Mouse (Mus musculus) T-cell, adult 2 months (primary cell): ENCODE measurements around the gene Tmem144.
"Not testable (repeated sequence)": the region's sequence is repeated elsewhere in the genome, so short reads cannot be mapped to it uniquely, and the experiment has no call there.

Experiments
- DNase-seq: peaks from one replicate; pipeline ENCODE4 v3.0.0; 2022; ENCODE audit warnings: low spot score

The Tmem144 gene

GRCm38 (mm10) chr3:79809180-79809567 lies 43.4 kb downstream of the Tmem144 start:
- DNase-seq, result peak; percentile 22

GRCm38 (mm10) chr3:79808530-79809179 lies 43.9 kb downstream of the Tmem144 start:
- no peak for DNase-seq

- not testable (repeated sequence) for DNase-seq
Observed at GRCm38 (mm10) chr3:79800761-79801160, 51.8 kb downstream of the Tmem144 start.

- no peak for DNase-seq
Observed at GRCm38 (mm10) chr3:79792307-79792706, 60.3 kb downstream of the Tmem144 start.

GRCm38 (mm10) chr3:79790324-79790723 lies 62.2 kb downstream of the Tmem144 start:
- DNase-seq, result no peak

DNA sequence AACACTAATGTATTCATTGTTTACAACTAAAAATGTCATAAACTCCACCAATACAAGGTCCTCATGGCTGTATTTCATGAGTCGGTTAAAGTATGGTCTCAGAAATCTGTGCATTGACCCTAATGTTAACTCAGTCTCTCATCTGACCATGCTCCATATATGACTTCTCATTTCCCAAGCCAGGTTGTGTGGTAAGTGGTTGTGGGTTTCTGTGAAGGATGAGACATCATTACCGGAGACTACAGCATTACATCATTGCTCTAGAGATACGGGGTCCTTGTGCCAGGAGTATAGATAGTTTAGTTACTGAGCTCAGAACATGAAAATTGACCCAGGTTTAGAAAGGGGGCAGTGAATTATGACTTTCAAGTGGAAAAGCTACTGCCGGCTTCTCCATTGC lies 63.0 kb downstream of the Tmem144 start:
- DNase-seq, result no peak

GRCm38 (mm10) chr3:79788959-79789358 lies 63.6 kb downstream of the Tmem144 start:
- DNase-seq, result no peak

- DNase-seq, result no peak
Observed at GRCm38 (mm10) chr3:79784362-79784736, 68.2 kb downstream of the Tmem144 start.

- no peak for DNase-seq
Observed at GRCm38 (mm10) chr3:79783630-79784361, 68.8 kb downstream of the Tmem144 start.

- no peak for DNase-seq
Observed at GRCm38 (mm10) chr3:79772701-79773100, 79.9 kb downstream of the Tmem144 start.
